Mouse (Mus musculus): ENCODE data around the gene Apod.

The Apod gene

GRCm38 (mm10) chr16:31281981-31282380, 32.6 kb downstream of the Apod start:
- no peak for DNase-seq (ENCODE audit: extremely low read depth, low read depth)

GRCm38 (mm10) chr16:31280176-31280575, 34.4 kb downstream of the Apod start:
- no peak for DNase-seq (ENCODE audit: extremely low read depth, low read depth)

GRCm38 (mm10) chr16:31278581-31278980, 36.0 kb downstream of the Apod start:
- DNase-seq (ENCODE audit: extremely low read depth, low read depth), result no peak

GRCm38 (mm10) chr16:31278081-31278480, 36.5 kb downstream of the Apod start:
- no peak for DNase-seq (ENCODE audit: extremely low read depth, low read depth)

- DNase-seq (ENCODE audit: extremely low read depth, low read depth), result no peak
Measured at GRCm38 (mm10) chr16:31276962-31277361, 37.6 kb downstream of the Apod start.

GRCm38 (mm10) chr16:31276539-31276938, 38.1 kb downstream of the Apod start:
- no peak for DNase-seq (ENCODE audit: extremely low read depth, low read depth)

GRCm38 (mm10) chr16:31274674-31275460, 39.7 kb downstream of the Apod start, which contains the start of gene Ppp1r2:
Gene Ppp1r2, minus strand, starts transcription at chr16:31275277.
- peak; percentile 36 for DNase-seq (ENCODE audit: extremely low read depth, low read depth)

GRCm38 (mm10) chr16:31274084-31274483, 40.5 kb downstream of the Apod start:
- DNase-seq (ENCODE audit: extremely low read depth, low read depth), result peak; percentile 31

- DNase-seq (ENCODE audit: extremely low read depth, low read depth), result no peak
Measured at GRCm38 (mm10) chr16:31266692-31267091, 47.9 kb downstream of the Apod start.

- DNase-seq (ENCODE audit: extremely low read depth, low read depth), result no peak
Measured at GRCm38 (mm10) chr16:31256151-31256550, 58.5 kb downstream of the Apod start.

- DNase-seq (ENCODE audit: extremely low read depth, low read depth), result no peak
Measured at GRCm38 (mm10) chr16:31255685-31256084, 58.9 kb downstream of the Apod start.

- DNase-seq (ENCODE audit: extremely low read depth, low read depth), result no peak
Measured at GRCm38 (mm10) chr16:31249401-31249800, 65.2 kb downstream of the Apod start.

GRCm38 (mm10) chr16:31248717-31249116, 65.9 kb downstream of the Apod start:
- DNase-seq (ENCODE audit: extremely low read depth, low read depth), result no peak

- DNase-seq (ENCODE audit: extremely low read depth, low read depth), result no peak
Measured at GRCm38 (mm10) chr16:31247442-31247841, 67.2 kb downstream of the Apod start.
